Mouse (Mus musculus): ENCODE measurements at regions not wholly inside any gene's neighbourhood (a gene's known extent, or its start where the extent isn't known, plus 50 kb on each side); places are given as distances from the start of the nearest gene placed in this dataset.

DNA sequence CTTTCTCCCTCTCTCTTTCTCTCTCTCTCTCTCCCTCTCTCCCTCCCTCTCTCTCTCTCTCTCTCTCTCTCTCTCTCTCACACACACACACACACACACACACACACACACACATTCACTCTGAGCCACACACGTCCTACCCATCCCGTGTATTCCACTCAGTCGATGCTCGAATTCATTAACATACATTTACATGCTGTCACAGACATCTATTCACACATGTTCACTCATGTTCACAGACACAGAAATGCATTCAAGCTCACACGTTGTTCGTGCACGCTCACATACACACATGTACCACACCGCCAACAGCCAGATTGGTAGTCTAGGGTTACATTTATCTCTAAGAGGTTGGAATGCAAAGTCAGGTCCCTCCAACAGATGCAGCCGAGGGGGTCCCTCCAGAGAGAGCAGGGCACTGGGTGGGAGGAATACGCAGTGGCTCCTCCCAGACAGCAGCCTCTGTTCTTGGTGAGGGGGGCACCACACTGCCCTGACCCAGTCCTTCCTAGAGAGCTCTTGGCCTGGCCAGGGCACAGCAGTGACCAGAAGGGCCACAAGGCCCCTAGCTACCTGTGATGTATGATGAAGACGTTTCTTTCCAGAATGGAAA is 96.8 kb downstream of the Tle3 start:
- no peak for ATAC-seq (ENCODE audit: low FRiP score, low TSS enrichment)

DNA sequence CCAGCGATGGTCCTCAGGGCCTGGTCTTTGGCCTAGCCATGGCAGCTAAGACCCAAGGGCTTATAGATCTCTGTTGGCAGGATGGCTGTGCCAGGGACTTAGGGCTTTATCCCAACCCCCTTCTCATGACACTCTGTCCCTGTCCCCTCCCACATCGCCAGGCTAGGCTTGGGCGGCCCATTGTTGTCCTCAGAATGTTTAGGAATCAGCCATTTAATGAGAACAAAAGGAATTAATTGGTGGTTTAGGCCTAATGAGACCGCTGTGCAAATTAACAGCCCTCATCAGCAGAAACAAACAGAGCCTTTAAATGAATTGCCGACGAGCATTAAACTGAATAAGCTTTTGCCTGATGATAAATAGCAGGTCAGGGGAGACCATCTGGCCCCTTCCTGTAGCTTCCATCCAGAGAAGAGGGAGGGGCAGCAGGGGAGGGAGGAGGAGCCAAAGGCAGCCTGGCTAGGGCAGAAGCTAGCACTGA is 96.2 kb downstream of the Tle3 start:
- peak; percentile 83 for ATAC-seq (ENCODE audit: low FRiP score, low TSS enrichment)

More for the DNA sequence above, 96.8 kb downstream of the Tle3 start:
- 57% methylated on average over 11 of the region's 11 CpGs for WGBS
- Histone ChIP-seq H3K27me3 (ENCODE audit: control insufficient read depth, insufficient read depth, low read length) (no peaks in the 10 kb centered on the region), H3K9me3 (ENCODE audit: control insufficient read depth, low read length) (0 out of 2 replicates have a peak, but pooled peaks cover 2% of the 10 kb centered on the region), H3K4me1 (ENCODE audit: control insufficient read depth, insufficient read depth, low read length) (0 out of 2 replicates have a peak, but pooled peaks cover 10% of the 10 kb centered on the region), H3K4me2 (replicated peaks; ENCODE audit: low read depth, low read length) (no peak overlapping the region), H3K9ac (ENCODE audit: low read depth, low read length) (no peak overlapping the region), H3K36me3 (ENCODE audit: control insufficient read depth, insufficient read depth, low read length) (no peaks in the 10 kb centered on the region), H3K4me3 (ENCODE audit: low read length) (no peak overlapping the region), H3K27ac (ENCODE audit: low read depth, low read length) (no peak overlapping the region)

More for the DNA sequence above, 96.2 kb downstream of the Tle3 start:
- H3K27ac ChIP-seq (ENCODE audit: low read depth, low read length): 0 out of 2 replicates have a peak overlapping the region, but pooled peaks have one; percentile 1
- WGBS: 25% methylated on average over 6 of the region's 6 CpGs
- no peaks in the 10 kb centered on the region for H3K36me3 ChIP-seq (ENCODE audit: control insufficient read depth, insufficient read depth, low read length)
- H3K27me3 ChIP-seq (ENCODE audit: control insufficient read depth, insufficient read depth, low read length): no peaks in the 10 kb centered on the region
- 0 out of 2 replicates have a peak, but pooled peaks cover 10% of the 10 kb centered on the region for H3K4me1 ChIP-seq (ENCODE audit: control insufficient read depth, insufficient read depth, low read length)
- no peak overlapping the region for H3K4me3 ChIP-seq (ENCODE audit: low read length)
- 0 out of 2 replicates have a peak, but pooled peaks cover 2% of the 10 kb centered on the region for H3K9me3 ChIP-seq (ENCODE audit: control insufficient read depth, low read length)
- no peak overlapping the region for H3K4me2 ChIP-seq (replicated peaks; ENCODE audit: low read depth, low read length)
- H3K9ac ChIP-seq (ENCODE audit: low read depth, low read length): no peak overlapping the region

Measured in kidney, embryonic 14.5 days (tissue).